Mouse (Mus musculus) MEL (cell line): ENCODE results near the gene Rcl1. TPM values are rescaled to one million over a fixed set of nuclear protein-coding genes. Genes with fewer than 3 reads are reported as not detected.

Experiments used
- DNase-seq: peaks from one replicate; pipeline ENCODE4 v3.0.0; 2011; ENCODE audit warnings: low read depth, low spot score
- H3K27ac ChIP-seq: 2 replicates; pipeline ENCODE4 v1.5.1; 2012; ENCODE audit warnings: low read depth, mild to moderate bottlenecking, control low read depth, low read length, moderate library complexity; ENCODE audit not compliant: control insufficient read depth
- H3K27me3 ChIP-seq, 2 experiments: fragments of 150-350 bp in 1 of 2; sonication (generic) in 1 of 2; 2 replicates each; pipeline ENCODE4 v1.6.1; 2012; ENCODE audit warnings: low read length in 2 of 2, mild to moderate bottlenecking in 2 of 2, improper control_type of control experiment in 1 of 2, moderate library complexity in 1 of 2; ENCODE audit not compliant: insufficient read depth in 2 of 2, control insufficient read depth in 1 of 2
- H3K36me3 ChIP-seq, 2 experiments: 2 replicates each; pipeline ENCODE4 v1.6.1; 2012 to 2014; ENCODE audit warnings: low read length in 2 of 2, improper control_type of control experiment in 1 of 2, inconsistent platforms in 1 of 2, mild to moderate bottlenecking in 1 of 2; ENCODE audit not compliant: insufficient read depth in 2 of 2, control insufficient read depth in 1 of 2
- H3K4me1 ChIP-seq, 2 experiments: fragments of 150-350 bp in 1 of 2; sonication (generic) in 1 of 2; 2 replicates each; pipeline ENCODE4 v1.6.1; 2012; ENCODE audit warnings: low read length in 2 of 2, improper control_type of control experiment in 1 of 2, mild to moderate bottlenecking in 1 of 2; ENCODE audit not compliant: insufficient read depth in 2 of 2, control insufficient read depth in 1 of 2
- H3K4me3 ChIP-seq, 2 experiments: fragments of 150-350 bp in 1 of 2; sonication (generic) in 1 of 2; 2 replicates each; pipeline ENCODE4 v1.5.1; 2012; ENCODE audit warnings: low read depth in 2 of 2, low read length in 2 of 2, mild to moderate bottlenecking in 2 of 2, moderate library complexity in 2 of 2, control low read depth in 1 of 2, improper control_type of control experiment in 1 of 2; ENCODE audit not compliant: control insufficient read depth in 1 of 2, insufficient read depth in 1 of 2
- H3K79me2 ChIP-seq: 2 replicates; pipeline ENCODE4 v1.6.1; 2012; ENCODE audit warnings: mild to moderate bottlenecking, low read length, moderate library complexity; ENCODE audit not compliant: control insufficient read depth, poor library complexity, insufficient read depth
- H3K9ac ChIP-seq: 2 replicates; pipeline ENCODE4 v1.6.1; 2012; ENCODE audit warnings: low read depth, mild to moderate bottlenecking, control low read depth, low read length, moderate library complexity; ENCODE audit not compliant: control insufficient read depth, poor library complexity, severe bottlenecking
- H3K9me3 ChIP-seq: fragments of 150-350 bp; sonication (generic); replicated peaks from 2 replicates; pipeline ENCODE4 v1.6.1; 2012; ENCODE audit warnings: mild to moderate bottlenecking, low read length, improper control_type of control experiment, moderate library complexity; ENCODE audit not compliant: insufficient read depth
- BHLHE40 ChIP-seq: IDR thresholded peaks from 2 replicates; pipeline ENCODE4 v1.6.1; 2012; ENCODE audit warnings: low read depth, mild to moderate bottlenecking, inconsistent platforms, low read length, improper control_type of control experiment, borderline replicate concordance
- E2F4 ChIP-seq: IDR thresholded peaks from 2 replicates; pipeline ENCODE4 v1.6.1; 2011; ENCODE audit warnings: low read depth, low read length, improper control_type of control experiment, borderline replicate concordance
- ELF1 ChIP-seq: IDR thresholded peaks from 2 replicates; pipeline ENCODE4 v1.6.1; 2014; ENCODE audit warnings: low read depth, mild to moderate bottlenecking, inconsistent platforms, low read length, improper control_type of control experiment, moderate library complexity
- EP300 ChIP-seq, 2 experiments: IDR thresholded peaks; 2 replicates each; pipeline ENCODE4 v1.6.1; 2011; ENCODE audit warnings: improper control_type of control experiment in 2 of 2, low read length in 2 of 2, low read depth in 1 of 2, mild to moderate bottlenecking in 1 of 2
- ETS1 ChIP-seq: IDR thresholded peaks from 2 replicates; pipeline ENCODE4 v1.6.1; 2012; ENCODE audit warnings: low read depth, mild to moderate bottlenecking, inconsistent platforms, low read length, improper control_type of control experiment, moderate library complexity
- GATA1 ChIP-seq: IDR thresholded peaks from 2 replicates; pipeline ENCODE4 v1.6.1; 2011; ENCODE audit warnings: low read depth, low read length, improper control_type of control experiment
- HCFC1 ChIP-seq: IDR thresholded peaks from 2 replicates; pipeline ENCODE4 v1.6.1; 2012; ENCODE audit warnings: low read depth, mild to moderate bottlenecking, inconsistent platforms, low read length, improper control_type of control experiment, moderate library complexity
- JUND ChIP-seq: IDR thresholded peaks from 2 replicates; pipeline ENCODE4 v1.6.1; 2011; ENCODE audit warnings: low read depth, mild to moderate bottlenecking, improper control_type of control experiment, low read length
- KAT2A ChIP-seq: conservative IDR thresholded peaks from 2 replicates; pipeline ENCODE4 v1.6.1; 2012; ENCODE audit warnings: low read depth, low read length, improper control_type of control experiment, inconsistent platforms
- MAFK ChIP-seq: IDR thresholded peaks from 2 replicates; pipeline ENCODE4 v1.6.1; 2011; ENCODE audit warnings: low read depth, mild to moderate bottlenecking, low read length, improper control_type of control experiment, borderline replicate concordance
- MAZ ChIP-seq: IDR thresholded peaks from 2 replicates; pipeline ENCODE4 v1.6.1; 2012; ENCODE audit warnings: low read depth, mild to moderate bottlenecking, inconsistent platforms, low read length, improper control_type of control experiment
- MEF2A ChIP-seq: IDR thresholded peaks from 2 replicates; pipeline ENCODE4 v1.6.1; 2014; ENCODE audit warnings: low read depth, mild to moderate bottlenecking, inconsistent platforms, low read length, improper control_type of control experiment; ENCODE audit not compliant: poor library complexity, insufficient replicate concordance, severe bottlenecking; ENCODE audit errors: extremely low read depth
- MXI1 ChIP-seq: IDR thresholded peaks from 2 replicates; pipeline ENCODE4 v1.6.1; 2011; ENCODE audit warnings: mild to moderate bottlenecking, low read depth, low read length, improper control_type of control experiment
- MYB ChIP-seq: IDR thresholded peaks from 2 replicates; pipeline ENCODE4 v1.6.1; 2011; ENCODE audit warnings: mild to moderate bottlenecking, low read depth, low read length, improper control_type of control experiment
- MYC ChIP-seq: IDR thresholded peaks from 2 replicates; pipeline ENCODE4 v1.6.1; 2011; ENCODE audit warnings: low read depth, mild to moderate bottlenecking, low read length, improper control_type of control experiment, moderate library complexity
- POLR2A ChIP-seq, 2 experiments: IDR thresholded peaks; 2 replicates each; pipeline ENCODE4 v1.6.1; 2011 to 2012; ENCODE audit warnings: low read length in 2 of 2, mild to moderate bottlenecking in 2 of 2, control low read depth in 1 of 2, improper control_type of control experiment in 1 of 2, low read depth in 1 of 2, moderate library complexity in 1 of 2; ENCODE audit not compliant: control insufficient read depth in 1 of 2, insufficient read depth in 1 of 2, poor library complexity in 1 of 2
- POLR2AphosphoS2 ChIP-seq: IDR thresholded peaks from 2 replicates; pipeline ENCODE4 v1.6.1; 2011; ENCODE audit warnings: low read length, improper control_type of control experiment
- POLR2AphosphoS5 ChIP-seq: IDR thresholded peaks from 2 replicates; pipeline ENCODE4 v1.6.1; 2012; ENCODE audit warnings: low read depth, borderline replicate concordance, mild to moderate bottlenecking, inconsistent platforms, low read length, moderate library complexity, mixed read lengths
- RCOR1 ChIP-seq: IDR thresholded peaks from 2 replicates; pipeline ENCODE4 v1.6.1; 2012; ENCODE audit warnings: low read depth, mild to moderate bottlenecking, inconsistent platforms, low read length, improper control_type of control experiment
- TAL1 ChIP-seq: IDR thresholded peaks from 2 replicates; pipeline ENCODE4 v1.6.1; 2012; ENCODE audit warnings: mild to moderate bottlenecking, inconsistent platforms, low read length, moderate library complexity, mixed read lengths
- TBP ChIP-seq: IDR thresholded peaks from 2 replicates; pipeline ENCODE4 v1.8.0; 2011; ENCODE audit warnings: low read depth, low read length, improper control_type of control experiment
- TCF12 ChIP-seq: IDR thresholded peaks from 2 replicates; pipeline ENCODE4 v1.6.1; 2014; ENCODE audit warnings: low read depth, mild to moderate bottlenecking, inconsistent platforms, low read length, improper control_type of control experiment, moderate library complexity
- UBTF ChIP-seq: IDR thresholded peaks from 2 replicates; pipeline ENCODE4 v1.6.1; 2012; ENCODE audit warnings: low read depth, mild to moderate bottlenecking, inconsistent platforms, low read length, improper control_type of control experiment, moderate library complexity, borderline replicate concordance; ENCODE audit not compliant: insufficient read depth
- USF1 ChIP-seq: IDR thresholded peaks from 2 replicates; pipeline ENCODE4 v1.6.1; 2014; ENCODE audit warnings: low read depth, mild to moderate bottlenecking, inconsistent platforms, low read length, improper control_type of control experiment, moderate library complexity
- ZC3H11A ChIP-seq: IDR thresholded peaks from 2 replicates; pipeline ENCODE4 v1.6.1; 2012; ENCODE audit warnings: low read depth, mild to moderate bottlenecking, inconsistent platforms, low read length, improper control_type of control experiment
- polyA plus RNA-seq, 2 experiments: library from polyadenylated mRNA; stranded (reverse) in 1 of 2; unstranded in 1 of 2; fragments of >175 nt in 1 of 2; fragments of >200 nt in 1 of 2; gene quantifications; 2 replicates each; pipeline versions ENCODE4 v1.2.1 to v1.2.4; 2012; ENCODE audit warnings: low replicate concordance in 2 of 2, low read depth in 1 of 2; ENCODE audit not compliant: insufficient read length in 2 of 2, insufficient read depth in 1 of 2, missing spikeins in 1 of 2
- total RNA-seq: library from RNA; depleted of rRNA; stranded (reverse); fragments of 300-350 nt; gene quantifications from 2 replicates; pipeline ENCODE4 v1.2.3, GENCODE M21; 2012

Gene Rcl1
- total and polyA plus RNA-seq, 3 experiments, result 86.4 to 122 TPM; not detected in 1

DNA sequence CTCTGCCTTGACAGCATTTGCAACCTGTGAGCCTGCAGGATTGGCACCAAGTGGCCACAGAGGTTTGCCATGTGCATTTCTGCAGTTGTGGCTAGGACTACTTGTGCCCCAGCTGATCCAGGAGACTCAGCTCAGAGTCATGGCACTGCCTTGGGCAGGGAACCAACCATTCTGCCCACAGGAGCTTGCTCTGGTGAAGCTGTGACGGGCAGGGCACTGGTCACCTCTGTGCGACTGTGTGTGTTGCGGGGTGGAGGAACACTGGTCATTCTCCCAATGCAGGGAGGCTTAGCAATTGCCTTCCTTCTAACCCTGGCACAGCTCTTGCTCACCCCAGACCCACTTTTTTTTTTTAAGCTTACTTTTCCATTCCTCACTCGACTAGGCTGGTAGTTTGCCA lies 45.7 kb upstream of the Rcl1 start:
- no peak overlapping the region for H3K4me3 ChIP-seq
- H3K9me3 ChIP-seq, result no peaks in the 10 kb centered on the region
- H3K27ac ChIP-seq, result no peak overlapping the region
- no peaks in the 10 kb centered on the region for H3K27me3 ChIP-seq
- H3K4me1 ChIP-seq, result peaks cover 0 to 7% of the 10 kb centered on the region in 2 experiments; a peak in 2 of 4 replicates
- TF ChIP-seq MAZ (no peak), UBTF (no peak), USF1 (no peak), ZC3H11A (no peak), POLR2AphosphoS2 (no peak), BHLHE40 (no peak)
- no peaks in the 10 kb centered on the region for H3K79me2 ChIP-seq
- no peak overlapping the region for H3K9ac ChIP-seq
- peaks cover 0 to 5% of the 10 kb centered on the region in 2 experiments; a peak in 2 of 4 replicates for H3K36me3 ChIP-seq
- no peak for DNase-seq

DNA sequence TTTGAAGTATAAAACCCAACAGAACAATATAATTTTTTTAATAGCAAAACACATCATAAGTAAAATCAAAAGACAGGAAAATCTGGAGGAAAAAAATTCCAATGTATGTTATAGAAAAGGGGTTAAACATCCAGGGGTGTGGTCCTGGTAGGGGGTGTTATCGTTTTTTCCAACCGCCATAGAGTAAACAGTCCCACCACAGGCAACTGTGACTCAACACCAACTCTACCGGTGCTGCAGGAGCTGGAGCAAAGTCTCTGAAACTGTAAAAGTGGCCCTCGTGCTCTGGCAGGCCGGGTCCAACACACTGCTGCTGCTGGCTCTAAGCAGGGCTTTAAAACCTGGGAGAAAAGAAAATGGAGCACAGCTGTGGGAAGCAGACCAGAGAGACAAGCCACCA lies 42.4 kb upstream of the Rcl1 start:
- TF ChIP-seq KAT2A, result no peak
- TF ChIP-seq TAL1, result no peak
- no peak for TF ChIP-seq TBP
- TF ChIP-seq MAFK, result no peak
- TF ChIP-seq E2F4, result no peak
- TF ChIP-seq ELF1, result no peak
- TF ChIP-seq TCF12, result no peak
- no peak for TF ChIP-seq MEF2A
- TF ChIP-seq POLR2AphosphoS5, result no peak
- no peak for TF ChIP-seq HCFC1
- no peak for TF ChIP-seq BHLHE40
- no peak for TF ChIP-seq UBTF
- no peak for TF ChIP-seq ETS1
- peak; percentile 81 for TF ChIP-seq MYB
- peak; percentile 23; the same call in 1 of the 2 replicates for TF ChIP-seq GATA1
- TF ChIP-seq EP300 (IDR thresholded peaks at IDR 0.05; ENCODE audit: low read depth in 1 of 2, low read length in 2 of 2), result peak in 1 of 2 experiments; percentile 73; a peak in 3 of 4 replicates
- TF ChIP-seq JUND, result no peak
- no peak for TF ChIP-seq MXI1
- no peak for TF ChIP-seq MYC
- no peak for TF ChIP-seq POLR2A (IDR thresholded peaks at IDR 0.05; ENCODE audit: control insufficient read depth in 1 of 2, insufficient read depth in 1 of 2, low read depth in 1 of 2, low read length in 2 of 2, poor library complexity in 1 of 2)
- no peak for TF ChIP-seq RCOR1
- TF ChIP-seq POLR2AphosphoS2, result no peak
- no peaks in the 10 kb centered on the region for H3K9me3 ChIP-seq
- peak overlapping the region; percentile 61; the same call in 1 of the 2 replicates for H3K27ac ChIP-seq
- H3K27me3 ChIP-seq, result no peaks in the 10 kb centered on the region
- H3K4me1 ChIP-seq, result peaks cover 2 to 10% of the 10 kb centered on the region in 2 experiments; a peak in 2 of 4 replicates
- H3K79me2 ChIP-seq, result no peaks in the 10 kb centered on the region
- no peak overlapping the region for H3K9ac ChIP-seq
- H3K36me3 ChIP-seq, result peaks cover 0 to 9% of the 10 kb centered on the region in 2 experiments; a peak in 2 of 4 replicates
- H3K4me3 ChIP-seq, result no peak overlapping the region
- DNase-seq, result peak; percentile 63
